Mouse (Mus musculus): ENCODE measurements around the gene Pold2. TPM values are rescaled to one million over a fixed set of nuclear protein-coding genes. Genes with fewer than 3 reads are reported as not detected.

Pold2 gene
- total RNA-seq, 1 experiment: 103 TPM

GRCm38 (mm10) chr11:5841751-5842150 is 36.3 kb downstream of the Pold2 start:
- H3K9me3 ChIP-seq (ENCODE audit: control insufficient read depth, insufficient read depth, low read depth, low read length): peaks cover 4% of the 10 kb centered on the region
- no peak overlapping the region for H3K27ac ChIP-seq (ENCODE audit: insufficient read depth, low read depth, low read length, poor library complexity, severe bottlenecking)
- H3K4me1 ChIP-seq (ENCODE audit: control insufficient read depth in 2 of 2, insufficient read depth in 2 of 2, low read length in 2 of 2, poor library complexity in 1 of 2): peaks cover 0 to 2% of the 10 kb centered on the region in 2 experiments; a peak in 1 of 4 replicates
- no peak overlapping the region for H3K9ac ChIP-seq (ENCODE audit: insufficient read depth, low read depth, low read length, poor library complexity, severe bottlenecking)
- TF ChIP-seq ZC3H11A (IDR thresholded peaks at IDR 0.05; ENCODE audit: borderline replicate concordance, low read depth, low read length) (no peak), CHD2 (IDR thresholded peaks at IDR 0.05; ENCODE audit: low read depth, low read length) (no peak), HCFC1 (IDR thresholded peaks at IDR 0.05; ENCODE audit: borderline replicate concordance, insufficient read depth, low read length) (no peak), MAFK (IDR thresholded peaks at IDR 0.05; ENCODE audit: insufficient read depth, low read depth, low read length) (no peak), ZNF384 (IDR thresholded peaks at IDR 0.05; ENCODE audit: low read depth, low read length) (no peak)
- no peak overlapping the region for H3K4me3 ChIP-seq (ENCODE audit: insufficient read depth in 1 of 2, low read depth in 1 of 2, low read length in 2 of 2, poor library complexity in 1 of 2, severe bottlenecking in 1 of 2)
- DNase-seq (ENCODE audit: low read depth, low spot score): no peak
- in situ Hi-C loops (cut with MboI; ENCODE audit: low sequenced_read_pairs in 2 of 2, unreplicated experiment in 2 of 2): no loop called here
- no peaks in the 10 kb centered on the region for H3K36me3 ChIP-seq (ENCODE audit: control insufficient read depth, insufficient read depth, low read length, poor library complexity, severe bottlenecking)

GRCm38 (mm10) chr11:5840346-5840745 is 37.7 kb downstream of the Pold2 start:
- peaks cover 4% of the 10 kb centered on the region for H3K9me3 ChIP-seq (ENCODE audit: control insufficient read depth, insufficient read depth, low read depth, low read length)
- peaks cover 0 to 8% of the 10 kb centered on the region in 2 experiments; a peak in 1 of 4 replicates for H3K4me1 ChIP-seq (ENCODE audit: control insufficient read depth in 2 of 2, insufficient read depth in 2 of 2, low read length in 2 of 2, poor library complexity in 1 of 2)
- TF ChIP-seq ZC3H11A (IDR thresholded peaks at IDR 0.05; ENCODE audit: borderline replicate concordance, low read depth, low read length): no peak
- no peak for DNase-seq (ENCODE audit: low read depth, low spot score)
- no peak overlapping the region for H3K27ac ChIP-seq (ENCODE audit: insufficient read depth, low read depth, low read length, poor library complexity, severe bottlenecking)
- H3K9ac ChIP-seq (ENCODE audit: insufficient read depth, low read depth, low read length, poor library complexity, severe bottlenecking): no peak overlapping the region
- peaks cover under 1% of the 10 kb centered on the region; the same call in 1 of the 2 replicates for H3K36me3 ChIP-seq (ENCODE audit: control insufficient read depth, insufficient read depth, low read length, poor library complexity, severe bottlenecking)
- in situ Hi-C loops (cut with MboI; ENCODE audit: low sequenced_read_pairs in 2 of 2, unreplicated experiment in 2 of 2): no loop called here
- no peak overlapping the region for H3K4me3 ChIP-seq (ENCODE audit: insufficient read depth in 1 of 2, low read depth in 1 of 2, low read length in 2 of 2, poor library complexity in 1 of 2, severe bottlenecking in 1 of 2)

GRCm38 (mm10) chr11:5837251-5838246 is 40.5 kb downstream of the Pold2 start, which contains the start of gene Polm:
TSS of gene Polm (minus strand) at chr11:5838016.
- Histone ChIP-seq H3K9ac (ENCODE audit: insufficient read depth, low read depth, low read length, poor library complexity, severe bottlenecking) (peak within 1 kb of the TSS; percentile 91), H3K27ac (ENCODE audit: insufficient read depth, low read depth, low read length, poor library complexity, severe bottlenecking) (peak within 1 kb of the TSS; percentile 41), H3K4me3 (ENCODE audit: insufficient read depth in 1 of 2, low read depth in 1 of 2, low read length in 2 of 2, poor library complexity in 1 of 2, severe bottlenecking in 1 of 2) (peak within 1 kb of the TSS; percentile 80 to 82), H3K9me3 (ENCODE audit: control insufficient read depth, insufficient read depth, low read depth, low read length) (peaks cover 4% of the 10 kb centered on the region), H3K4me1 (ENCODE audit: control insufficient read depth in 2 of 2, insufficient read depth in 2 of 2, low read length in 2 of 2, poor library complexity in 1 of 2) (peaks cover 0 to 8% of the 10 kb centered on the region in 2 experiments; a peak in 1 of 4 replicates), H3K36me3 (ENCODE audit: control insufficient read depth, insufficient read depth, low read length, poor library complexity, severe bottlenecking) (peaks cover 15% of the 10 kb centered on the region)
- DNase-seq (ENCODE audit: low read depth, low spot score): peak; percentile 97
- TF ChIP-seq ZC3H11A (IDR thresholded peaks at IDR 0.05; ENCODE audit: borderline replicate concordance, low read depth, low read length) (peak; percentile 5; the same call in 1 of the 2 replicates), ZNF384 (IDR thresholded peaks at IDR 0.05; ENCODE audit: low read depth, low read length) (no peak)
- in situ Hi-C loops (cut with MboI; ENCODE audit: low sequenced_read_pairs in 2 of 2, unreplicated experiment in 2 of 2): no loop called here

- DNase-seq (ENCODE audit: low read depth, low spot score): no peak
- no peaks in the 10 kb centered on the region; the same call in 1 of the 2 replicates for H3K9me3 ChIP-seq (ENCODE audit: control insufficient read depth, insufficient read depth, low read depth, low read length)
- no peak overlapping the region for H3K9ac ChIP-seq (ENCODE audit: insufficient read depth, low read depth, low read length, poor library complexity, severe bottlenecking)
- in situ Hi-C loops (cut with MboI; ENCODE audit: low sequenced_read_pairs in 2 of 2, unreplicated experiment in 2 of 2): no loop called here
- H3K4me1 ChIP-seq (ENCODE audit: control insufficient read depth in 2 of 2, insufficient read depth in 2 of 2, low read length in 2 of 2, poor library complexity in 1 of 2): peaks cover 0 to 8% of the 10 kb centered on the region in 2 experiments; a peak in 1 of 4 replicates
- peaks cover 24% of the 10 kb centered on the region for H3K36me3 ChIP-seq (ENCODE audit: control insufficient read depth, insufficient read depth, low read length, poor library complexity, severe bottlenecking)
- TF ChIP-seq ZNF384 (IDR thresholded peaks at IDR 0.05; ENCODE audit: low read depth, low read length) (no peak), ZC3H11A (IDR thresholded peaks at IDR 0.05; ENCODE audit: borderline replicate concordance, low read depth, low read length) (no peak), MAFK (IDR thresholded peaks at IDR 0.05; ENCODE audit: insufficient read depth, low read depth, low read length) (no peak), HCFC1 (IDR thresholded peaks at IDR 0.05; ENCODE audit: borderline replicate concordance, insufficient read depth, low read length) (no peak), CHD2 (IDR thresholded peaks at IDR 0.05; ENCODE audit: low read depth, low read length) (no peak)
- no peak overlapping the region for H3K27ac ChIP-seq (ENCODE audit: insufficient read depth, low read depth, low read length, poor library complexity, severe bottlenecking)
- no peak overlapping the region for H3K4me3 ChIP-seq (ENCODE audit: insufficient read depth in 1 of 2, low read depth in 1 of 2, low read length in 2 of 2, poor library complexity in 1 of 2, severe bottlenecking in 1 of 2)
These were observed 42.0 kb downstream of the Pold2 start for GRCm38 (mm10) chr11:5836126-5836525.
